ENCODE assay signal across 7 mouse cellular contexts in genomic region chr1:166378431-166379012, GRCm38 (mm10). TPM values are rescaled to one million over a fixed set of nuclear protein-coding genes. Genes with fewer than 3 reads are reported as not detected.
DNase-seq lines count a peak whose midpoint lies in the region; ATAC-seq and TF ChIP-seq lines count a peak whose summit lies in the region.

No protein-coding gene starts in this region.

- ATAC-seq in lung, postnatal 0 days, result 0 out of 2 replicates have a peak, but pooled peaks have one; percentile 0
- no peak for ATAC-seq in limb, embryonic 11.5 days (ENCODE audit: insufficient number of reproducible peaks, low FRiP score, low TSS enrichment, low read depth)

- no peak for TF ChIP-seq EP300 in lung, postnatal 0 days (IDR thresholded peaks at IDR 0.05)

- H3K4me3 ChIP-seq in lung, postnatal 0 days (ENCODE audit: low read depth, low read length), result peak overlapping the region; percentile 99
- peak overlapping the region; percentile 83 for H3K4me3 ChIP-seq in forebrain, embryonic 10.5 days
- peak overlapping the region; percentile 65 for H3K4me3 ChIP-seq in limb, embryonic 11.5 days (ENCODE audit: low read depth, low read length)

- H3K9me3 ChIP-seq in lung, postnatal 0 days (ENCODE audit: low read length), result no peaks in the 10 kb centered on the region
- peaks cover 5% of the 10 kb centered on the region; the same call in 1 of the 2 replicates for H3K9me3 ChIP-seq in forebrain, embryonic 10.5 days
- no peaks in the 10 kb centered on the region for H3K9me3 ChIP-seq in limb, embryonic 11.5 days (ENCODE audit: control insufficient read depth, low read length)

- DNase-seq in lung, postnatal 0 days (ENCODE audit: low spot score), result no peak
- DNase-seq in lung, adult 18-20 months, result no peak
- no peak for DNase-seq in forebrain, embryonic 10.5 days (ENCODE audit: extremely low spot score, low spot score)
- no peak for DNase-seq in limb, embryonic 11.5 days (ENCODE audit: low spot score)
- peak; percentile 10 for DNase-seq in splenic B cell, adult 2 months (ENCODE audit: low read depth, low spot score)
- DNase-seq in frontal cortex, postnatal 25 days (ENCODE audit: low spot score in 2 of 2), result no peak
- DNase-seq in urinary bladder, postnatal 10 days (ENCODE audit: low spot score), result no peak

- 4% methylated on average over 21 of the region's 21 CpGs for WGBS in lung, postnatal 0 days
- WGBS in forebrain, embryonic 10.5 days, result 9% methylated on average over 19 of the region's 21 CpGs
- 7% methylated on average over 20 of the region's 21 CpGs for WGBS in limb, embryonic 11.5 days

- H3K36me3 ChIP-seq in lung, postnatal 0 days (ENCODE audit: insufficient read depth, low read length), result no peaks in the 10 kb centered on the region; the same call in 1 of the 2 replicates
- peaks cover 22% of the 10 kb centered on the region for H3K36me3 ChIP-seq in forebrain, embryonic 10.5 days (replicated peaks)
- H3K36me3 ChIP-seq in limb, embryonic 11.5 days (ENCODE audit: control insufficient read depth, insufficient read depth, low read length), result peaks cover 5% of the 10 kb centered on the region
- H3K36me3 ChIP-seq in splenic B cell, adult 2 months (ENCODE audit: control insufficient read depth, insufficient read depth, low read length, poor library complexity, severe bottlenecking), result no peaks in the 10 kb centered on the region; the same call in 1 of the 2 replicates

- H3K4me1 ChIP-seq in lung, postnatal 0 days (ENCODE audit: insufficient read depth, low read depth, low read length), result peaks cover 6% of the 10 kb centered on the region; the same call in 1 of the 2 replicates
- peaks cover 24% of the 10 kb centered on the region for H3K4me1 ChIP-seq in forebrain, embryonic 10.5 days
- H3K4me1 ChIP-seq in limb, embryonic 11.5 days (ENCODE audit: control insufficient read depth, insufficient read depth, low read length), result peaks cover 8% of the 10 kb centered on the region

- H3K27ac ChIP-seq in lung, postnatal 0 days (ENCODE audit: low read length), result peak overlapping the region; percentile 95
- H3K27ac ChIP-seq in forebrain, embryonic 10.5 days, result peak overlapping the region; percentile 96
- H3K27ac ChIP-seq in limb, embryonic 11.5 days (replicated peaks; ENCODE audit: low read depth, low read length), result 0 out of 2 replicates have a peak overlapping the region, but pooled peaks have one; percentile 76

- TF ChIP-seq CTCF in lung, postnatal 0 days (IDR thresholded peaks at IDR 0.05), result no peak; the same call in 1 of the 2 replicates

- no peaks in the 10 kb centered on the region for H3K27me3 ChIP-seq in lung, postnatal 0 days (replicated peaks; ENCODE audit: insufficient read depth, low read length)
- H3K27me3 ChIP-seq in forebrain, embryonic 10.5 days (ENCODE audit: poor library complexity, severe bottlenecking), result no peaks in the 10 kb centered on the region; the same call in 1 of the 2 replicates
- H3K27me3 ChIP-seq in limb, embryonic 11.5 days (ENCODE audit: control insufficient read depth, insufficient read depth, low read length), result no peaks in the 10 kb centered on the region
- no peaks in the 10 kb centered on the region for H3K27me3 ChIP-seq in splenic B cell, adult 2 months (ENCODE audit: control insufficient read depth, insufficient read depth, low read length, poor library complexity, severe bottlenecking)

- H3K9ac ChIP-seq in lung, postnatal 0 days (replicated peaks; ENCODE audit: low read depth), result peak overlapping the region; percentile 36
- H3K9ac ChIP-seq in limb, embryonic 11.5 days (ENCODE audit: low read length), result peak overlapping the region; percentile 62

- peak overlapping the region; percentile 64 for H3K4me2 ChIP-seq in lung, postnatal 0 days (replicated peaks; ENCODE audit: low read depth, low read length)
- peak overlapping the region; percentile 44 for H3K4me2 ChIP-seq in limb, embryonic 11.5 days (ENCODE audit: low read depth, severe bottlenecking)

RNA-seq across cellular contexts. Expression of gene Tada1, which starts 0.4 kb away (rescaled TPM):
- 26.5 and 28.1 TPM in 2 replicates for polyA plus RNA-seq in lung, postnatal 0 days (2015; fragmentation: Nextera tagmentation; extraction: Ambion mirVana)
- 66.8 and 69.4 TPM in 2 replicates for polyA plus RNA-seq in forebrain, embryonic 10.5 days (2016; fragmentation: Nextera tagmentation; extraction: Ambion mirVana)
- polyA plus RNA-seq in limb, embryonic 11.5 days (2014; fragmentation: Nextera tagmentation; extraction: Ambion mirVana), result 67.8 and 68.1 TPM in 2 replicates

RNA-seq across cellular contexts. Expression of gene Pogk, which starts 31.1 kb away (rescaled TPM):
- 3.5 and 4.0 TPM in 2 replicates for polyA plus RNA-seq in lung, postnatal 0 days (2015; fragmentation: Nextera tagmentation; extraction: Ambion mirVana)
- polyA plus RNA-seq in forebrain, embryonic 10.5 days (2016; fragmentation: Nextera tagmentation; extraction: Ambion mirVana), result 30.5 and 31.0 TPM in 2 replicates
- 24.3 and 29.1 TPM in 2 replicates for polyA plus RNA-seq in limb, embryonic 11.5 days (2014; fragmentation: Nextera tagmentation; extraction: Ambion mirVana)
